Mouse (Mus musculus) heart, adult 2 months (tissue): ENCODE results near the gene Acot2. TPM values are rescaled to one million over a fixed set of nuclear protein-coding genes. Genes with fewer than 3 reads are reported as not detected.

Experiments used
- DNase-seq, 2 experiments: peaks; one replicate each; pipeline ENCODE4 v3.0.0; 2021
- H3K27ac ChIP-seq: fragments of 200-600 bp; 2 replicates; pipeline ENCODE4 v1.8.1; 2022
- H3K27me3 ChIP-seq: fragments of 200-500 bp; 2 replicates; pipeline ENCODE4 v1.6.1; 2012; ENCODE audit warnings: mild to moderate bottlenecking, low read length, inconsistent platforms, mixed read lengths; ENCODE audit not compliant: control insufficient read depth, insufficient read depth
- H3K36me3 ChIP-seq: fragments of 200-500 bp; 2 replicates; pipeline ENCODE4 v1.6.1; 2012; ENCODE audit warnings: low read length, inconsistent platforms; ENCODE audit not compliant: control insufficient read depth, insufficient read depth
- H3K4me1 ChIP-seq: fragments of 200-500 bp; 2 replicates; pipeline ENCODE4 v1.6.1; 2011; ENCODE audit warnings: low read length; ENCODE audit not compliant: control insufficient read depth, insufficient read depth
- H3K4me3 ChIP-seq: fragments of 200-600 bp; 2 replicates; pipeline ENCODE4 v1.8.1; 2022
- H3K79me2 ChIP-seq: fragments of 200-500 bp; replicated peaks from 2 replicates; pipeline ENCODE4 v1.6.1; 2012; ENCODE audit warnings: mild to moderate bottlenecking, inconsistent platforms, low read length, moderate library complexity, mixed read lengths; ENCODE audit not compliant: control insufficient read depth, insufficient read depth
- H3K9ac ChIP-seq: fragments of 200-500 bp; 2 replicates; pipeline ENCODE4 v1.6.1; 2012; ENCODE audit warnings: low read depth, mild to moderate bottlenecking, control low read depth, inconsistent platforms, low read length, mixed read lengths
- CTCF ChIP-seq: fragments of 200-600 bp; IDR thresholded peaks from 2 replicates; pipeline ENCODE4 v1.8.1; 2022; ENCODE audit warnings: antibody characterized with exemption, mild to moderate bottlenecking, moderate library complexity
- EP300 ChIP-seq: fragments of 200-500 bp; IDR thresholded peaks from 2 replicates; pipeline ENCODE4 v1.6.1; 2011; ENCODE audit warnings: low read depth, low read length, control low read depth; ENCODE audit not compliant: insufficient read depth
- POLR2A ChIP-seq: fragments of 200-500 bp; IDR thresholded peaks from 2 replicates; pipeline ENCODE4 v1.6.1; 2011; ENCODE audit warnings: mild to moderate bottlenecking, low read depth, low read length, control low read depth; ENCODE audit not compliant: insufficient read depth
- WGBS: fragments of 180-500 bp; shearing (Covaris S2); methylation state at CpG from one replicate; pipeline ENCODE4 v1.1.7; 2018; 5-methylcytosine and 5-hydroxymethylcytosine counted together
- intact Hi-C: fragments of 180-260 bp; cut with DNase I; formaldehyde crosslinking; loops from one replicate; pipeline ENCODE4 v1.15.1; 2025
- polyA plus RNA-seq: library from polyadenylated mRNA; depleted of rRNA; stranded (reverse); fragments of >200 nt; gene quantifications from 2 replicates; pipeline ENCODE4 v1.2.3, GENCODE M21; 2012
- total RNA-seq, 2 experiments: library from RNA; stranded (reverse); gene quantifications; 2 replicates each; pipeline ENCODE4 v1.2.3; 2021

The Acot2 gene
- total and polyA plus RNA-seq, 3 experiments, result 44.4 to 114 (median 112) TPM

DNA sequence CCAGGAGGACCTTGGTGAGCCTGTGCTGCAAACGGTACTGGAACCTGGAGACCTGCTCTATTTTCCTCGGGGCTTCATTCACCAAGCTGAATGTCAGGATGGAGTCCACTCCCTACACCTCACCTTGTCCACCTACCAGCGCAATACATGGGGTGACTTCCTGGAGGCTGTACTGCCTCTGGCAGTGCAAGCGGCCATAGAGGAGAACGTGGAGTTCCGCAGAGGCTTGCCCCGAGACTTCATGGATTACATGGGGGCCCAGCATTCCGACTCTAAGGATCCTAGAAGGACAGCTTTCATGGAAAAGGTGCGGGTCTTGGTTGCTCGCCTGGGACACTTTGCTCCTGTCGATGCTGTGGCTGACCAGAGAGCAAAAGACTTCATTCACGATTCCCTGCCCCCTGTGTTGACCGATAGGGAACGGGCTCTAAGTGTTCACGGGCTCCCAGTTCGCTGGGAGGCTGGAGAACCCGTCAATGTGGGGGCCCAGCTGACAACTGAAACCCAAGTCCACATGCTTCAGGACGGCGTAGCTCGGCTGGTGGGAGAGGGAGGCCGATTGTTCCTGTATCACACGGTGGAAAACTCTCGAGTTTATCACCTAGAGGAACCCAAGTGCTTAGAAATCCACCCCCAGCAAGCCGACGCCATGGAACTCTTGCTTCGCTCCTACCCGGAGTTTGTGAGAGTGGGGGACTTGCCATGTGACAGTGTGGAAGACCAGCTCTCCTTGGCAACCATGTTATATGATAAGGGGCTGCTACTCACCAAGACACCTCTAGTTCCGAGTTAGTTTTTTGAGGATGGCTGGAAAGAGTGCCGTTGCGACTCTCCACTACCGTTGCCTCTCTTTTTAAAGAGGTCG lies 35.7 kb upstream of the Acot2 start:
- Histone ChIP-seq H3K36me3 (peaks cover 4% of the 10 kb centered on the region), H3K27me3 (no peaks in the 10 kb centered on the region), H3K4me1 (peaks cover 12% of the 10 kb centered on the region), H3K27ac (no peak overlapping the region; the same call in 1 of the 2 replicates), H3K4me3 (peak overlapping the region; percentile 98), H3K9ac (no peak overlapping the region), H3K79me2 (no peaks in the 10 kb centered on the region; the same call in none of the 2 replicates)
- DNase-seq, result no peak
- WGBS, result 54% methylated on average over 32 of the region's 32 CpGs
- TF ChIP-seq POLR2A (no peak), EP300 (no peak), CTCF (no peak)
- intact Hi-C loops, result loop anchor here (2.0 kb wide), 1 partner anchor 31 kb away; the partner anchor contains the start of gene Numb

DNA sequence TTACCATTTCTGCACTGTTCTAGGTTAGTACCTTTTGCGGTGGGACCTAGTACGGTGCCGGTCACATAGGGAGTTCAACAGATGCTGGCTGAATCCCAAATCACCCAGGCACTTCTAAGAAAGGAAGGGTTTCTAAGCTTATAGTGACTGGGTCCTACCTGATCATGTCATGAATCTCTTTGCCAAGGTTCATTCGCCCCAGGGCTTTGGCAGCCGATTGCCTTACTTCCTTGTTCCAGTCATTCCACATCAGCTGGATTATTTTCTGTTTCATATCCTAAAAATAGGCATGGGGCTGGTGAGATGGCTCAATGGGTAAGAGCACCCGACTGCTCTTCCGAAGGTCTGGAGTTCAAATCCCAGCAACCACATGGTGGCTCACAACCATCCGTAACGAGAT lies 29.4 kb upstream of the Acot2 start:
- Histone ChIP-seq H3K36me3 (no peaks in the 10 kb centered on the region), H3K4me3 (no peak overlapping the region), H3K9ac (no peak overlapping the region), H3K27me3 (no peaks in the 10 kb centered on the region), H3K79me2 (no peaks in the 10 kb centered on the region), H3K27ac (no peak overlapping the region), H3K4me1 (no peaks in the 10 kb centered on the region)
- TF ChIP-seq POLR2A (no peak), EP300 (no peak)
- 74% methylated on average over 9 of the region's 9 CpGs for WGBS
- DNase-seq, result no peak
- intact Hi-C loops, result no loop called here

DNA sequence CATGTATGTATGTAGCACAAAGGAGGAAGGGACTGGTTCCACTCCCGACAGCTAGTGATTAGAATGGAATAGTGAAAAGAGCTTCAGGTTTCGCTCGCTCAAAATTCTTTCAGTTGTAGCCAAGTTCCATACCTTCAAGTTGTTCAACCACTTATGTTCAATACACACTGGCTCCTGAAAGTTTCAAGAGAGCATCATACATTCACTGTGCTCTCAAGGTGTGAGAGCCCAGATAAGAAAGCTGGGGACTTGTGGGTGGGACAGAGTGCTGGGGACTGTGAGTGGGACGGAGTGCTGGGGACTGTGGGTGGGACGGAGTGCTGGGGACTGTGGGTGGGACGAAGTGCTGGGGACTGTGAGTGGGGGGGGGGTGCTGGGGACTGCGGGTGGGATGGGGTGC lies 22.4 kb upstream of the Acot2 start:
- TF ChIP-seq EP300 (no peak), POLR2A (no peak), CTCF (no peak)

DNA sequence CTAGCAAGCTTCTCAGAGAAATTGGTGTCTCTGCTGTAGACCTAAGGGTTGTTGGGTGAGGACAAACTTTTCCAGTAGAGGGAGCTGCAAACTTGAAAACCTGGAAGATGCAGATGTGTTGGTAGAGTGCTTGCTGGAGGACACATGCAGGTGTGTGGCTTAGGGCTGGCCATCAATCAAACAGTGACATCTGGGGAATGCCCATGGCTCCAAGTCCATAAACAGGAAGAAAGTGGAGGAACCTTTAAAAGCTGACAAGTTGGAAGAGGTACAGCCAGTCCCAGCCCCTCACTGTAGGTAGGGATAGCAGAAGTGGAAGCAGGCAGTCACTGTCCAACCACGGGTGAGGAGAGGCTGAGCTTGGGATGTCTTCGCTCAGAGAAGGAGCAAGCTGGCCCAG lies 15.5 kb upstream of the Acot2 start:
- DNase-seq, result peak; percentile 27 to 43
- H3K27ac ChIP-seq, result no peak overlapping the region
- H3K36me3 ChIP-seq, result no peaks in the 10 kb centered on the region
- H3K9ac ChIP-seq, result no peak overlapping the region
- no peaks in the 10 kb centered on the region for H3K27me3 ChIP-seq
- H3K79me2 ChIP-seq, result no peaks in the 10 kb centered on the region
- no peaks in the 10 kb centered on the region for H3K4me1 ChIP-seq
- 62% methylated on average over 2 of the region's 2 CpGs for WGBS
- 0 out of 2 replicates have a peak, but pooled peaks have one; percentile 20 for TF ChIP-seq EP300
- peak; percentile 88 for TF ChIP-seq CTCF
- no peak for TF ChIP-seq POLR2A
- intact Hi-C loops, result loop anchor here (1.0 kb wide), 1 partner anchor 59 kb away; no protein-coding TSS in a partner anchor
- no peak overlapping the region for H3K4me3 ChIP-seq

More for the DNA sequence above, 22.4 kb upstream of the Acot2 start:
- WGBS, result 83% methylated on average over 7 of the region's 7 CpGs
- Histone ChIP-seq H3K9ac (no peak overlapping the region), H3K4me3 (no peak overlapping the region), H3K27ac (no peak overlapping the region), H3K36me3 (no peaks in the 10 kb centered on the region), H3K79me2 (no peaks in the 10 kb centered on the region), H3K4me1 (no peaks in the 10 kb centered on the region), H3K27me3 (no peaks in the 10 kb centered on the region)
- intact Hi-C loops, result no loop called here
- DNase-seq, result no peak

DNA sequence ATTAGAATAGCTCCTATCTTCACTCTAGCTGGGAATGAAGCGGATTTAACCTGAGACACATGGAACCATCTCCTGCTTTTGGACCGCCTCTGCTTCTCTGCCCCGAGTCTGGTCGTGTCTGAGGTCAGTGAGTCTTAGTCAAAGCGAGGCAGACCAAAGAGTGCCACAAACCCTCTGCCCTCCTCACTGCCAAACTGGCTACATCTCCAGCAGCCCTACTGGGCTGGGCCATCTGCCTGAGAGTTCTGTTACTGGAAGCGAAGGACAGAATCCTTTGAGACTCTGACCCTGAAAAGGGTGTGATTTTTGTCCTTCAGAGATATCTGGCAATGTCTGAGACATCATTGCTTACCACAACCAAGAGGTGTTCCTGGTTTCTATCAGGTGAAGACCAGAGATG lies 8.8 kb upstream of the Acot2 start:
- intact Hi-C loops, result no loop called here
- TF ChIP-seq CTCF, result no peak
- no peak for TF ChIP-seq POLR2A
- TF ChIP-seq EP300, result no peak
- H3K4me3 ChIP-seq, result no peak overlapping the region
- no peak for DNase-seq
- H3K27me3 ChIP-seq, result no peaks in the 10 kb centered on the region
- no peak overlapping the region for H3K9ac ChIP-seq
- H3K36me3 ChIP-seq, result no peaks in the 10 kb centered on the region
- no peaks in the 10 kb centered on the region for H3K4me1 ChIP-seq
- no peaks in the 10 kb centered on the region for H3K79me2 ChIP-seq
- H3K27ac ChIP-seq, result no peak overlapping the region
- WGBS, result 89% methylated on average over 6 of the region's 6 CpGs

DNA sequence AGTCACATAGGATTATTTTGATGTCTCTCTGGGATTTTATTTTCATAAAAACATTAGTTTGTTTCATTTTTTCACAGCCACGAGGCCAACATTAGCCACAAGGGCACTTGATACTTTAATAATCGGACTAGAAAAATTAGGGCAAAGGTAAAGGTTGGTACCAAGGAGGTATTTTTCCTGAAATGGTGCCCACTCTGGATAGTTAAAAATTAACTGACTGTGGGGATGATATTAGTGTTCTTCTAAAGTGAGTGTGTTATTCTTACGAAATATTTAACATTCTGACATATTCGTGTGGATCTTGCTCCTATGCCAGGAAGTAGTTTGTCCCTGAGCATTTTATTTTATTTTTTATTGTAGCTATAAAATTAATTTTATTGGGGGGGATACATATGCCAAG lies 6.0 kb upstream of the Acot2 start:
- no peaks in the 10 kb centered on the region for H3K27me3 ChIP-seq
- intact Hi-C loops, result no loop called here
- TF ChIP-seq EP300 (no peak), CTCF (no peak), POLR2A (no peak)
- no peaks in the 10 kb centered on the region for H3K79me2 ChIP-seq
- H3K4me1 ChIP-seq, result no peaks in the 10 kb centered on the region; the same call in 1 of the 2 replicates
- 68% methylated on average over 4 of the region's 4 CpGs for whole genome bisulfite sequencing
- no peak for DNase-seq
- no peaks in the 10 kb centered on the region for H3K36me3 ChIP-seq
- no peak overlapping the region for H3K4me3 ChIP-seq
- no peak overlapping the region for H3K27ac ChIP-seq
- H3K9ac ChIP-seq, result no peak overlapping the region
